Mouse (Mus musculus): ENCODE measurements around the gene Tmem237. TPM values are rescaled to one million over a fixed set of nuclear protein-coding genes. Genes with fewer than 3 reads are reported as not detected.

The Tmem237 gene
- 17.6 and 22.2 TPM in 2 replicates for polyA plus RNA-seq (2016; fragmentation: Nextera tagmentation; extraction: Ambion mirVana)

- no peaks in the 10 kb centered on the region for H3K9me3 ChIP-seq (replicated peaks)
- peak within 1 kb of the TSS; percentile 86 for H3K9ac ChIP-seq
- H3K27me3 ChIP-seq (replicated peaks) = no peaks in the 10 kb centered on the region
- no peaks in the 10 kb centered on the region for H3K36me3 ChIP-seq
- H3K4me1 ChIP-seq (replicated peaks) = peaks cover 4% of the 10 kb centered on the region; the same call in 1 of the 2 replicates
- under 1% methylated on average over 74 of the region's 74 CpGs for WGBS
- H3K4me3 ChIP-seq = peak within 1 kb of the TSS; percentile 70
- H3K4me2 ChIP-seq = peak within 1 kb of the TSS; percentile 93
- H3K27ac ChIP-seq (ENCODE audit: poor library complexity, severe bottlenecking) = peak within 1 kb of the TSS; percentile 56
- peak; percentile 97 for ATAC-seq (ENCODE audit: insufficient number of reproducible peaks, low FRiP score)
Observed at GRCm38 (mm10) chr1:59119720-59120457, at the start of gene Tmem237. Gene Tmem237, minus strand, starts transcription at chr1:59120408.

- no peak overlapping the region for H3K9ac ChIP-seq
- H3K4me3 ChIP-seq = no peak overlapping the region
- no peaks in the 10 kb centered on the region for H3K27me3 ChIP-seq (replicated peaks)
- 82% methylated on average over 6 of the region's 6 CpGs for WGBS
- no peak overlapping the region for H3K4me2 ChIP-seq
- no peaks in the 10 kb centered on the region for H3K9me3 ChIP-seq (replicated peaks)
- peaks cover 33% of the 10 kb centered on the region for H3K36me3 ChIP-seq
- ATAC-seq (ENCODE audit: insufficient number of reproducible peaks, low FRiP score) = no peak
- H3K27ac ChIP-seq (ENCODE audit: poor library complexity, severe bottlenecking) = no peak overlapping the region
- peaks cover 9% of the 10 kb centered on the region for H3K4me1 ChIP-seq (replicated peaks)
Observed at GRCm38 (mm10) chr1:59169586-59169985, 49.4 kb upstream of the Tmem237 start.

GRCm38 (mm10) chr1:59168556-59168955 is 48.3 kb upstream of the Tmem237 start:
- Histone ChIP-seq H3K27me3 (replicated peaks) (no peaks in the 10 kb centered on the region), H3K36me3 (peaks cover 42% of the 10 kb centered on the region), H3K9ac (no peak overlapping the region), H3K27ac (ENCODE audit: poor library complexity, severe bottlenecking) (no peak overlapping the region), H3K9me3 (replicated peaks) (no peaks in the 10 kb centered on the region), H3K4me3 (no peak overlapping the region), H3K4me1 (replicated peaks) (peaks cover 9% of the 10 kb centered on the region), H3K4me2 (no peak overlapping the region)
- no peak for ATAC-seq (ENCODE audit: insufficient number of reproducible peaks, low FRiP score)
- 41% methylated on average over 2 of the region's 2 CpGs for WGBS

- Histone ChIP-seq H3K9ac (no peak overlapping the region), H3K4me2 (no peak overlapping the region), H3K4me1 (replicated peaks) (peaks cover 9% of the 10 kb centered on the region), H3K4me3 (no peak overlapping the region), H3K36me3 (peaks cover 49% of the 10 kb centered on the region), H3K27ac (ENCODE audit: poor library complexity, severe bottlenecking) (no peak overlapping the region), H3K27me3 (replicated peaks) (no peaks in the 10 kb centered on the region), H3K9me3 (replicated peaks) (no peaks in the 10 kb centered on the region)
- 58% methylated on average over 4 of the region's 4 CpGs for WGBS
- no peak for ATAC-seq (ENCODE audit: insufficient number of reproducible peaks, low FRiP score)
Observed at GRCm38 (mm10) chr1:59167654-59168425, 47.6 kb upstream of the Tmem237 start.

GRCm38 (mm10) chr1:59166232-59166905 is 46.2 kb upstream of the Tmem237 start:
- Histone ChIP-seq H3K27ac (ENCODE audit: poor library complexity, severe bottlenecking) (no peak overlapping the region), H3K9ac (no peak overlapping the region), H3K4me3 (no peak overlapping the region), H3K4me2 (no peak overlapping the region), H3K36me3 (peaks cover 46% of the 10 kb centered on the region), H3K9me3 (replicated peaks) (no peaks in the 10 kb centered on the region), H3K27me3 (replicated peaks) (no peaks in the 10 kb centered on the region), H3K4me1 (replicated peaks) (no peaks in the 10 kb centered on the region)
- WGBS = 82% methylated on average over 9 of the region's 9 CpGs
- no peak for ATAC-seq (ENCODE audit: insufficient number of reproducible peaks, low FRiP score)

- Histone ChIP-seq H3K4me3 (no peak overlapping the region), H3K27ac (ENCODE audit: poor library complexity, severe bottlenecking) (no peak overlapping the region), H3K36me3 (peaks cover 37% of the 10 kb centered on the region), H3K27me3 (replicated peaks) (no peaks in the 10 kb centered on the region), H3K9me3 (replicated peaks) (no peaks in the 10 kb centered on the region), H3K4me1 (replicated peaks) (no peaks in the 10 kb centered on the region), H3K9ac (no peak overlapping the region), H3K4me2 (no peak overlapping the region)
- no peak for ATAC-seq (ENCODE audit: insufficient number of reproducible peaks, low FRiP score)
- 63% methylated on average over 5 of the region's 5 CpGs for WGBS
Observed at GRCm38 (mm10) chr1:59163918-59164317, 43.7 kb upstream of the Tmem237 start.

- 66% methylated on average over 12 of the region's 12 CpGs for WGBS
- H3K27me3 ChIP-seq (replicated peaks) = no peaks in the 10 kb centered on the region
Observed at GRCm38 (mm10) chr1:59163030-59163461, 42.8 kb upstream of the Tmem237 start, which contains the start of gene Mpp4. Gene Mpp4, minus strand, starts transcription at chr1:59163389.

GRCm38 (mm10) chr1:59162309-59163024 is 42.3 kb upstream of the Tmem237 start:
- WGBS = 76% methylated on average over 8 of the region's 8 CpGs
- no peak overlapping the region for H3K9ac ChIP-seq
- H3K27me3 ChIP-seq (replicated peaks) = no peaks in the 10 kb centered on the region
- no peak overlapping the region for H3K4me3 ChIP-seq
- peaks cover 37% of the 10 kb centered on the region for H3K36me3 ChIP-seq
- H3K27ac ChIP-seq (ENCODE audit: poor library complexity, severe bottlenecking) = no peak overlapping the region
- no peaks in the 10 kb centered on the region for H3K4me1 ChIP-seq (replicated peaks)
- ATAC-seq (ENCODE audit: insufficient number of reproducible peaks, low FRiP score) = no peak
- H3K9me3 ChIP-seq (replicated peaks) = no peaks in the 10 kb centered on the region
- no peak overlapping the region for H3K4me2 ChIP-seq

More at GRCm38 (mm10) chr1:59163030-59163461, 42.8 kb upstream of the Tmem237 start, which contains the start of gene Mpp4:
- no peak within 1 kb of the TSS for H3K4me3 ChIP-seq
- H3K9ac ChIP-seq = no peak within 1 kb of the TSS
- no peak within 1 kb of the TSS for H3K4me2 ChIP-seq
- no peaks in the 10 kb centered on the region for H3K9me3 ChIP-seq (replicated peaks)
- ATAC-seq (ENCODE audit: insufficient number of reproducible peaks, low FRiP score) = no peak
- H3K4me1 ChIP-seq (replicated peaks) = no peaks in the 10 kb centered on the region
- H3K27ac ChIP-seq (ENCODE audit: poor library complexity, severe bottlenecking) = no peak within 1 kb of the TSS
- peaks cover 37% of the 10 kb centered on the region for H3K36me3 ChIP-seq

- no peak overlapping the region for H3K27ac ChIP-seq (ENCODE audit: poor library complexity, severe bottlenecking)
- no peak overlapping the region for H3K9ac ChIP-seq
- no peaks in the 10 kb centered on the region for H3K27me3 ChIP-seq (replicated peaks)
- H3K36me3 ChIP-seq = peaks cover 27% of the 10 kb centered on the region
- no peaks in the 10 kb centered on the region for H3K4me1 ChIP-seq (replicated peaks)
- ATAC-seq (ENCODE audit: insufficient number of reproducible peaks, low FRiP score) = no peak
- no peak overlapping the region for H3K4me2 ChIP-seq
- H3K9me3 ChIP-seq (replicated peaks) = no peaks in the 10 kb centered on the region
- H3K4me3 ChIP-seq = no peak overlapping the region
- WGBS = 80% methylated on average over 6 of the region's 6 CpGs
Observed at GRCm38 (mm10) chr1:59161396-59161795, 41.2 kb upstream of the Tmem237 start.

GRCm38 (mm10) chr1:59160871-59161270 is 40.7 kb upstream of the Tmem237 start:
- Histone ChIP-seq H3K27me3 (replicated peaks) (no peaks in the 10 kb centered on the region), H3K4me1 (replicated peaks) (no peaks in the 10 kb centered on the region), H3K9ac (no peak overlapping the region), H3K4me2 (no peak overlapping the region), H3K9me3 (replicated peaks) (no peaks in the 10 kb centered on the region), H3K36me3 (peaks cover 22% of the 10 kb centered on the region), H3K4me3 (no peak overlapping the region), H3K27ac (ENCODE audit: poor library complexity, severe bottlenecking) (no peak overlapping the region)
- ATAC-seq (ENCODE audit: insufficient number of reproducible peaks, low FRiP score) = no peak
- 91% methylated on average over 6 of the region's 6 CpGs for whole genome bisulfite sequencing
